Mouse (Mus musculus) forebrain, postnatal 0 days (tissue): Measurements from ENCODE around the gene Apold1. TPM values are rescaled to one million over a fixed set of nuclear protein-coding genes. Genes with fewer than 3 reads are reported as not detected.

Experiments
- ATAC-seq: fragments of 200-750 bp; cut with Nextera tagmentation; 2 replicates; pipeline ENCODE4 v1.8.0; 2017; ENCODE audit warnings: mild to moderate bottlenecking, moderate library complexity
- DNase-seq: peaks from one replicate; pipeline ENCODE4 v3.0.0-alpha.2; 2015
- H3K27ac ChIP-seq: fragments of 300-500 bp; sonication (generic); 2 replicates; pipeline ENCODE4 v1.5.1; 2014; ENCODE audit warnings: low read depth, mild to moderate bottlenecking, antibody characterized with exemption, low read length, moderate library complexity, mixed read lengths
- H3K27me3 ChIP-seq: fragments of 300-500 bp; sonication (generic); 2 replicates; pipeline ENCODE4 v1.6.1; 2014; ENCODE audit warnings: mild to moderate bottlenecking, low read length, mixed read lengths; ENCODE audit not compliant: insufficient read depth
- H3K36me3 ChIP-seq: fragments of 300-500 bp; sonication (generic); 2 replicates; pipeline ENCODE4 v1.6.1; 2014; ENCODE audit warnings: mild to moderate bottlenecking, moderate library complexity; ENCODE audit not compliant: insufficient read depth
- H3K4me1 ChIP-seq: fragments of 300-500 bp; sonication (generic); 2 replicates; pipeline ENCODE4 v1.6.1; 2014; ENCODE audit warnings: antibody characterized with exemption; ENCODE audit not compliant: insufficient read depth
- H3K4me2 ChIP-seq: fragments of 300-500 bp; sonication (generic); 2 replicates; pipeline ENCODE4 v1.6.1; 2014; ENCODE audit warnings: low read depth, mild to moderate bottlenecking, moderate library complexity
- H3K4me3 ChIP-seq: fragments of 300-500 bp; sonication (generic); 2 replicates; pipeline ENCODE4 v1.5.1; 2014; ENCODE audit warnings: low read depth, low read length, mixed read lengths
- H3K9ac ChIP-seq: fragments of 300-500 bp; sonication (generic); 2 replicates; pipeline ENCODE4 v1.6.1; 2014; ENCODE audit warnings: mild to moderate bottlenecking
- H3K9me3 ChIP-seq: fragments of 300-500 bp; sonication (generic); 2 replicates; pipeline ENCODE4 v1.6.1; 2016; ENCODE audit warnings: low read length
- CTCF ChIP-seq: sonication (generic); IDR thresholded peaks from 2 replicates; pipeline ENCODE4 v1.5.1; 2016; ENCODE audit warnings: antibody characterized with exemption, control low read depth, low read depth
- WGBS: fragments of 180-500 bp; shearing (Covaris S2); extraction: QIAGEN DNeasy Blood & Tissue Kit; methylation state at CpG from one replicate; pipeline ENCODE4 v1.1.7; 2014; 5-methylcytosine and 5-hydroxymethylcytosine counted together
- polyA plus RNA-seq: library from polyadenylated mRNA; unstranded; fragments of >200 nt; fragmentation: Nextera tagmentation; extraction: Ambion mirVana; gene quantifications from 2 replicates; pipeline ENCODE4 v1.2.1, GENCODE M21; 2015
- total RNA-seq: library from RNA; depleted of rRNA; stranded (reverse); fragments of >200 nt; gene quantifications from 2 replicates; pipeline ENCODE4 v1.2.3, GENCODE M21; 2014

Gene Apold1
- total and polyA plus RNA-seq, 2 experiments from 2014 or later: 5.9 to 8.7 TPM

DNA sequence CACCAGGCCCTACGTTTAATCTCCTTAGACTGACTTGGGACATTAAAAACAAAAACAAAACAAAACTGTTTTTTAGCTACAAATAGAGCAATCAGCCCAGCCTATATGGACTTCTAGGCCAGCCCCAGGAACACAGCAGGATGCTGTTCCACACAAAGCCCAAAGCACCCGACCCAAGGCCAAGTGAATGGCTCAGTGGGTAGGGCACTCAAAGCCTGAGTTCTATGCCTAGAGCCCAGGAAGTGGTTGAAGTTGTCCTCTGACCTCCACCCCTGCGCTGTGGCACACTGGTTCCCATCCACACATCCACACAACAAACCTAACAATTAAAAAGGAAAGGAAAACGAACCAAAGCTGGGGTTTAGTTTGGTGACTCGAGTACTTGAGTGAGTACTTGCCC lies 20.2 kb upstream of the Apold1 start:
- 0 out of 2 replicates have a peak, but pooled peaks cover 4% of the 10 kb centered on the region for H3K9me3 ChIP-seq
- H3K4me1 ChIP-seq: no peaks in the 10 kb centered on the region
- H3K9ac ChIP-seq: no peak overlapping the region
- 40% methylated on average over 5 of the region's 5 CpGs for WGBS
- no peaks in the 10 kb centered on the region for H3K27me3 ChIP-seq
- H3K36me3 ChIP-seq: no peaks in the 10 kb centered on the region
- no peak overlapping the region for H3K27ac ChIP-seq
- ATAC-seq (no peak), DNase-seq (no peak)
- no peak overlapping the region for H3K4me2 ChIP-seq
- H3K4me3 ChIP-seq: no peak overlapping the region
- no peak for TF ChIP-seq CTCF

GRCm38 (mm10) chr6:134961858-134962517 lies 19.5 kb upstream of the Apold1 start:
- no peaks in the 10 kb centered on the region for H3K27me3 ChIP-seq
- H3K4me1 ChIP-seq: no peaks in the 10 kb centered on the region
- DNase-seq: no peak
- H3K27ac ChIP-seq: no peak overlapping the region
- no peak for ATAC-seq
- H3K9me3 ChIP-seq: 0 out of 2 replicates have a peak, but pooled peaks cover 4% of the 10 kb centered on the region
- no peak overlapping the region for H3K4me3 ChIP-seq
- 27% methylated on average over 9 of the region's 9 CpGs for WGBS
- no peak overlapping the region for H3K4me2 ChIP-seq
- H3K9ac ChIP-seq: no peak overlapping the region
- TF ChIP-seq CTCF: no peak
- H3K36me3 ChIP-seq: no peaks in the 10 kb centered on the region

GRCm38 (mm10) chr6:134962518-134962893 lies 19.0 kb upstream of the Apold1 start:
- H3K27me3 ChIP-seq: no peaks in the 10 kb centered on the region
- no peak overlapping the region for H3K9ac ChIP-seq
- no peak for DNase-seq
- no peak overlapping the region for H3K4me2 ChIP-seq
- no peak overlapping the region for H3K27ac ChIP-seq
- no peak for TF ChIP-seq CTCF
- no peak for ATAC-seq
- H3K4me3 ChIP-seq: no peak overlapping the region
- no peaks in the 10 kb centered on the region for H3K36me3 ChIP-seq
- H3K4me1 ChIP-seq: no peaks in the 10 kb centered on the region
- 31% methylated on average over 5 of the region's 5 CpGs for WGBS
- H3K9me3 ChIP-seq: 0 out of 2 replicates have a peak, but pooled peaks cover 4% of the 10 kb centered on the region

GRCm38 (mm10) chr6:134963910-134964309 lies 17.6 kb upstream of the Apold1 start:
- TF ChIP-seq CTCF: no peak
- H3K9ac ChIP-seq: no peak overlapping the region
- no peaks in the 10 kb centered on the region for H3K27me3 ChIP-seq
- no peak overlapping the region for H3K4me2 ChIP-seq
- H3K9me3 ChIP-seq: 0 out of 2 replicates have a peak, but pooled peaks cover 4% of the 10 kb centered on the region
- H3K4me3 ChIP-seq: no peak overlapping the region
- ATAC-seq (no peak), DNase-seq (no peak)
- no peaks in the 10 kb centered on the region for H3K36me3 ChIP-seq
- H3K27ac ChIP-seq: no peak overlapping the region
- no peaks in the 10 kb centered on the region for H3K4me1 ChIP-seq
- 48% methylated on average over 2 of the region's 2 CpGs for WGBS

DNA sequence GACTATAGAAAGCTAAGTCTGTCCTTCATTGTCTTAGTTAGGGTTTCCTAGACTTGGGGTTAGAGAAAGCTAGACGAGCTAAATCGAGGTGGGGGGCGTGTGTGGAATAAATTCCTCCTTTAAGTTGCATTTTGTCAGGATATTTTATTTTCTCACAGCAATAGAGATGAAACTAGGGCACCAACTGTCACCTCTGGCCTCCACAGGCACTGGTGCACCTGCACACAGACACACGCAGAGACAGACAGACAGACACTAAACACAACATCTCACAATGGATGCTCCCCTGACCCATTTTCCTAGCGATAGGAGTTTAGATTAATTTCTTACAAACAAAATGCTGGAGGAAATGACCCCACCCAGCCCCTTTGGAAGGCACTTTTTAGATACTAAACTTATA lies 14.8 kb upstream of the Apold1 start:
- no peak for ATAC-seq
- no peak for TF ChIP-seq CTCF
- Histone ChIP-seq H3K4me2 (no peak overlapping the region), H3K9me3 (0 out of 2 replicates have a peak, but pooled peaks cover 4% of the 10 kb centered on the region), H3K27me3 (no peaks in the 10 kb centered on the region), H3K36me3 (no peaks in the 10 kb centered on the region), H3K4me3 (no peak overlapping the region), H3K9ac (no peak overlapping the region), H3K27ac (no peak overlapping the region), H3K4me1 (no peaks in the 10 kb centered on the region)
- 86% methylated on average over 5 of the region's 5 CpGs for WGBS
- DNase-seq: no peak

DNA sequence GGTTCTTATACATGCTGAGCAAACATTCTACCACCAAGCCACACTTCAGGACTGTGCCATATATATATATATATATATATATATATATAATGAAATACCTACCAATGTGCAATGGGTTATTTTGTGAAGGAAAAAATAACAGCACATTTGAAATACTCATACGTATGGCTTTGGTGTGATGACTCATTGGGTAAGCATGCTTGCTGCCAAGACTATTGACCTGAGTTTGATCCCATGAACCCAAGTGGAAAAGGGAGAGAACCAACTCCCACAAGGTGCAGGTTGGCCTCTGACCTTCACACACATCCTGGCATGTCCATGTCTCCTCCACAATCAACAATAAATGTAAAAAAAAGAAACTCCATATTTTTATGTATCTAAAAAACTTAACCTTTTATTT lies 13.2 kb upstream of the Apold1 start:
- DNase-seq: no peak
- Histone ChIP-seq H3K9me3 (0 out of 2 replicates have a peak, but pooled peaks cover 4% of the 10 kb centered on the region), H3K27ac (no peak overlapping the region), H3K4me3 (no peak overlapping the region), H3K36me3 (no peaks in the 10 kb centered on the region), H3K4me2 (no peak overlapping the region), H3K27me3 (no peaks in the 10 kb centered on the region), H3K4me1 (no peaks in the 10 kb centered on the region), H3K9ac (no peak overlapping the region)
- WGBS: 78% methylated on average over 1 of the region's 1 CpGs
- no peak for TF ChIP-seq CTCF
- no peak for ATAC-seq

DNA sequence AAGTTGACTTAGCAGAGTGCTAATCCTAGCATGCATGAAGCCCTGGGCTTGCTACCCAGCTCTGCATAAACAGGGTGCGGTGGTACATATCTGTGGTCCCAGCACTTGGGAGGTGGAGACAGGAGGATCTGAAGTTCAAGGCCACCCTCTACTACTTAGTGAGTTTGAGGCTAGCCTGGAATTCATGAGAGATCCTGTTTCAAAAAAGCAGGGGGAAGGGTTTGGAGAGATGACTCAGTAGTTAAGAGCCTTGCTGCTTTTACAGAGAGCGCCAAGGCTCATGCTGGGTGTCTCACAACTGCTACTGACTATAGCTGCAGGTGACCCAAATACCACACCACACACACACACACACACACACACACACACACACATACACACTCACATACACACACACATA lies 12.0 kb upstream of the Apold1 start:
- no peaks in the 10 kb centered on the region for H3K27me3 ChIP-seq
- 0 out of 2 replicates have a peak, but pooled peaks cover 4% of the 10 kb centered on the region for H3K9me3 ChIP-seq
- H3K4me3 ChIP-seq: no peak overlapping the region
- H3K4me1 ChIP-seq: no peaks in the 10 kb centered on the region
- 90% methylated on average over 2 of the region's 2 CpGs for WGBS
- H3K27ac ChIP-seq: no peak overlapping the region
- no peak for DNase-seq
- no peaks in the 10 kb centered on the region for H3K36me3 ChIP-seq
- no peak for ATAC-seq
- no peak overlapping the region for H3K4me2 ChIP-seq
- H3K9ac ChIP-seq: no peak overlapping the region
- TF ChIP-seq CTCF: no peak
